Mouse (Mus musculus): ENCODE measurements around the gene Gm3952. TPM values are rescaled to one million over a fixed set of nuclear protein-coding genes. Genes with fewer than 3 reads are reported as not detected.

The Gm3952 gene
- not detected in 2 replicates for polyA plus RNA-seq (2015; fragmentation: Nextera tagmentation; extraction: Ambion mirVana)

DNA sequence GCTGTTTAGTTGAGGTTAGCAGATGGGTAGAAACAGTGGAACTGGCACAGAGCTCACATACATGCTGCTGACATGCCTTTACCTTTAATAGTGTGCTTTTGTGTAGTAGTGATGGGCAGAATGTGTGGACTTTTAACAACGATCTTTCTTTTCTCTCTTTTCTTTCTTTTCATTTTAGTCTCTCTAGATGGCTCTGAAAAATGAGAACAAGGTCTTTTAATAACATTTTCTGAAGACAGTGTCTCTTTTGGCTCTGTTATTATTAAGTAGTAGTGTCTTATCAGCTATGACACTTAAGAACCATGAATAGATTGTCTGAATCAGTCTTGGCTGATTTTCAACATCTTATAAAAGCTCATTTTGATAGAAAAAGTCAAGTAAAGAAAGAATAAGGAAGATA is at the start of gene Gm3952:
Gene Gm3952 (minus strand): TSS at position 101 of the 400 bp plus-strand sequence.
- no peaks in the 10 kb centered on the region for H3K27me3 ChIP-seq
- no peak within 1 kb of the TSS for H3K4me2 ChIP-seq (replicated peaks)
- WGBS, result 74% methylated on average over 1 of the region's 1 CpGs
- ATAC-seq (ENCODE audit: insufficient number of reproducible peaks, low FRiP score, low TSS enrichment, low read depth), result no peak
- no peaks in the 10 kb centered on the region for H3K36me3 ChIP-seq
- H3K9ac ChIP-seq, result no peak within 1 kb of the TSS
- no peak within 1 kb of the TSS for H3K4me3 ChIP-seq (replicated peaks)
- no peak within 1 kb of the TSS for H3K27ac ChIP-seq (replicated peaks)
- no peaks in the 10 kb centered on the region for H3K9me3 ChIP-seq (replicated peaks)
- H3K4me1 ChIP-seq, result no peaks in the 10 kb centered on the region

DNA sequence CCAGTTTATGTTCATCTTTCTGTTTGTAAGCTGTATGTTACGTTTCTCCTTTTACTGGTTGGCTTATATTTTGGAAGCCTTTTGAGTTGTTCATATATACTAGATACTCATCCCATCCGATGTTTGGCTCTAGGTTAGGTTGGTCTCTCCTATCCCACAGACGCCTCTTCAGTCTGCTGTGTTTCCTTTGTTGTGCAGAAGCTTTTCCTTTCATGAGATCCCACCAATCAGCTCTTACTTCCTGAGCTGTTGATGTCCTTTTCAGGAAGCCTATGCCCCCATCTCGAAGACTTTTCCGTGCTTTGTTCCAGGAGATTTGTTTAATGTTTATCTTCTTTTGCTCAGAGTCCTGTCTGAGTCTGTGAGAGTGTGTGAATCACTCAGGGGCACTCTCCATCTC is 45.3 kb upstream of the Gm3952 start:
- H3K4me1 ChIP-seq, result no peaks in the 10 kb centered on the region
- H3K9me3 ChIP-seq (replicated peaks), result no peaks in the 10 kb centered on the region
- H3K36me3 ChIP-seq, result no peaks in the 10 kb centered on the region
- H3K27me3 ChIP-seq, result no peaks in the 10 kb centered on the region
- H3K4me2 ChIP-seq (replicated peaks), result no peak overlapping the region
- H3K9ac ChIP-seq, result no peak overlapping the region
- ATAC-seq (ENCODE audit: insufficient number of reproducible peaks, low FRiP score, low TSS enrichment, low read depth), result no peak
- 51% methylated on average over 5 of the region's 5 CpGs for WGBS
- H3K27ac ChIP-seq (replicated peaks), result no peak overlapping the region
- no peak overlapping the region for H3K4me3 ChIP-seq (replicated peaks)

DNA sequence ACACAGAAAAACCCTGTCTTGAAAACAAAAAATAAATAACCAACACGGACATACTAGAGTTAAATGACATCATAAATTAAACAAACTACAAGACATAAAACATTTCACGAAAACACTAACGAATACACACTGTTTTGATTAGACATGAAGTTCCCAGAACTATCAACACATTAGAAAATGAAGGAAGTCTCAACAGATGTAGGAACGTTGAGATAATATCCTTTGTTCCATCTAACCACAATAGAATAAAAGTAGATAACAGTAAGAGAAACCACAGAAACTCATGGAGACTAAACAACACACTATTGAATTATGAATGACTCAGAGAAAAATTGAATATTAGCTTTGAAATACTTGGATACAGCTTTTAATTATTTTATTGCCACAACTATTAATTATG is 14.0 kb upstream of the Gm3952 start:
- H3K9me3 ChIP-seq (replicated peaks), result no peaks in the 10 kb centered on the region
- H3K9ac ChIP-seq, result no peak overlapping the region
- no peak overlapping the region for H3K4me3 ChIP-seq (replicated peaks)
- H3K4me2 ChIP-seq (replicated peaks), result no peak overlapping the region
- no peak for ATAC-seq (ENCODE audit: insufficient number of reproducible peaks, low FRiP score, low TSS enrichment, low read depth)
- no peaks in the 10 kb centered on the region for H3K36me3 ChIP-seq
- 70% methylated on average over 4 of the region's 4 CpGs for WGBS
- no peak overlapping the region for H3K27ac ChIP-seq (replicated peaks)
- no peaks in the 10 kb centered on the region for H3K4me1 ChIP-seq
- no peaks in the 10 kb centered on the region for H3K27me3 ChIP-seq

DNA sequence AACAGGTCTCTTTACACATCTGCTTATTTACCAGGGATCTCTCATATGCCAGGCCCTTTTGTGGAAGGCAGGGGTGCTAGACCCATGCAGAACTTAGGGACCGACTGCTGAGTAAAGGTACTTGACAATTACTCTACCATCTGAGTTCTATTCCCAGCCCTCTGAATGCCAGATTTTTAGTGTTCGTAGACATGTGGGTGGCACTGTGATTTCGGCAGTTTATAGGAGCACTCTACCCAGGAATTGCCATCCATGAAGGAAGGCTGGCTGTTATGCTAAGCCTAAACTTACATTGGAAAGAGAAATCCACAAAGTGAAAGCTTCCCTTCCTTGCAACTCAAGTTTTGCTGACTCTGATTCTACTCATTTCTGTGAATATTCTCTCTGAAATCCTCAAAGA is 62.8 kb downstream of the Gm3952 start:
- no peak overlapping the region for H3K4me2 ChIP-seq (replicated peaks)
- H3K36me3 ChIP-seq, result peaks cover 34% of the 10 kb centered on the region
- H3K27me3 ChIP-seq, result no peaks in the 10 kb centered on the region
- no peaks in the 10 kb centered on the region for H3K4me1 ChIP-seq
- 90% methylated on average over 3 of the region's 3 CpGs for WGBS
- H3K27ac ChIP-seq (replicated peaks), result no peak overlapping the region
- ATAC-seq (ENCODE audit: insufficient number of reproducible peaks, low FRiP score, low TSS enrichment, low read depth), result no peak
- no peak overlapping the region for H3K4me3 ChIP-seq (replicated peaks)
- no peak overlapping the region for H3K9ac ChIP-seq
- no peaks in the 10 kb centered on the region for H3K9me3 ChIP-seq (replicated peaks)

DNA sequence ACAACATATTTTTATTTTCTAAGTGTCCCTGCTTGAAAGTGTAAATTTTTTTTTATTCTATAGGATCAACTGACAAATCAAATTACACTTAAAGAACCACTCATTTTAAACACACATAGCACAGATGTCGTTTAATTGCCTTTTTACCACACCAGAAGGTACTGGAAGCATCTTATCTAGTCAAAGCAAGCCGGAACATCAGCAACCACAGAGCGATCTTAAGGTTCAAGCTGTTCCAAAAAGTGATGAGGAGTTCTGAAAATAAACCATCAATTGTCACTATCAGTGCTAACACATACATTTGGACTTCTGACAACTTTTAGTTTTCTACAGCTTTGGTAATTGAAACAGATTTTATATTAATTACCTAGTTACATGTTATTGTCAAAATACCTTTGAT is 64.4 kb downstream of the Gm3952 start:
- Histone ChIP-seq H3K9ac (no peak overlapping the region), H3K4me3 (replicated peaks) (no peak overlapping the region), H3K27me3 (no peaks in the 10 kb centered on the region), H3K36me3 (peaks cover 44% of the 10 kb centered on the region), H3K4me2 (replicated peaks) (no peak overlapping the region), H3K4me1 (no peaks in the 10 kb centered on the region), H3K27ac (replicated peaks) (no peak overlapping the region), H3K9me3 (replicated peaks) (no peaks in the 10 kb centered on the region)
- no peak for ATAC-seq (ENCODE audit: insufficient number of reproducible peaks, low FRiP score, low TSS enrichment, low read depth)
- 95% methylated on average over 3 of the region's 3 CpGs for WGBS

DNA sequence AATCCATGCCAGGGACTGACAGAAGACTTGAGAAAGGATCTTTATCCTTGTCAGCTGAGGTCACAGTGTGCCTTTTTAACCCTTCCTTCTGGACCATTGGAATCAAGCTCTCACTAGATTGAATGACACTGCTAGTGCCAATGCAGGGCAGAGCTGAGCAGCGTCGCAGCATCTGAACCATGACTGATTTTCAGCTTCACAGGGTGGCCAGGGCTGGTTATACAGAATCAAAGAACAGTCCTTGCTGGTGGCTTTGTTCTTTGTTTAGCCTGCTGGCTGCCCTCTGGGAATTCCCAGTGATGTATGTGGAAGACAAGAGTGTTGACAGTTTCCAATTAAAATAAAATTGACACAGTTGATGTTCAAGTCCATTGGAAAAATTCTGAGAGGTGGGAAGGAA is 66.2 kb downstream of the Gm3952 start:
- 43% methylated on average over 2 of the region's 2 CpGs for WGBS
- no peak for ATAC-seq (ENCODE audit: insufficient number of reproducible peaks, low FRiP score, low TSS enrichment, low read depth)
- no peaks in the 10 kb centered on the region for H3K27me3 ChIP-seq
- no peak overlapping the region for H3K27ac ChIP-seq (replicated peaks)
- no peak overlapping the region for H3K9ac ChIP-seq
- peaks cover 41% of the 10 kb centered on the region for H3K36me3 ChIP-seq
- no peaks in the 10 kb centered on the region for H3K9me3 ChIP-seq (replicated peaks)
- no peak overlapping the region for H3K4me3 ChIP-seq (replicated peaks)
- H3K4me1 ChIP-seq, result no peaks in the 10 kb centered on the region
- no peak overlapping the region for H3K4me2 ChIP-seq (replicated peaks)

DNA sequence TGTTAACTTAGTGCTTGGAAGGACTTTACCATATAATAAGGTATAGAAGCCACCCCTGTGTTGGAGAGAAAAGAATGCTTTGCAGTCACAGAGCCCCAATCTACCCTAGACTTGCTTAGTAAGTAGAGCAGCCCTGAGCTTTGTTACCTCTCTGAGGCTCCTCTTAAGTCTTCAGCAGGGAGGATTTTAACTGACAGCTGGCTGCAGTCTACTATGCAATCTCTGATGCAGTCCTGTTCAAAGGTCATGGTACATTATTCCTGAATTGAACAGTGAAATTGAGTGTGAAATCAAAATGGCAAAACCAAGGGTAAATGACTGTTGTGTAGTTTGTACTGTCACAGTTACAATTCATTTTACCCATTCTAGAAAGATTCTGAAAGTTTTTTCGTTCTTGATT is 71.3 kb downstream of the Gm3952 start:
- WGBS, result 80% methylated on average over 1 of the region's 1 CpGs
- no peaks in the 10 kb centered on the region for H3K27me3 ChIP-seq
- no peak for ATAC-seq (ENCODE audit: insufficient number of reproducible peaks, low FRiP score, low TSS enrichment, low read depth)
- H3K4me2 ChIP-seq (replicated peaks), result no peak overlapping the region
- no peaks in the 10 kb centered on the region for H3K4me1 ChIP-seq
- no peak overlapping the region for H3K27ac ChIP-seq (replicated peaks)
- no peak overlapping the region for H3K9ac ChIP-seq
- H3K4me3 ChIP-seq (replicated peaks), result no peak overlapping the region
- no peaks in the 10 kb centered on the region for H3K9me3 ChIP-seq (replicated peaks)
- H3K36me3 ChIP-seq, result peaks cover 52% of the 10 kb centered on the region

DNA sequence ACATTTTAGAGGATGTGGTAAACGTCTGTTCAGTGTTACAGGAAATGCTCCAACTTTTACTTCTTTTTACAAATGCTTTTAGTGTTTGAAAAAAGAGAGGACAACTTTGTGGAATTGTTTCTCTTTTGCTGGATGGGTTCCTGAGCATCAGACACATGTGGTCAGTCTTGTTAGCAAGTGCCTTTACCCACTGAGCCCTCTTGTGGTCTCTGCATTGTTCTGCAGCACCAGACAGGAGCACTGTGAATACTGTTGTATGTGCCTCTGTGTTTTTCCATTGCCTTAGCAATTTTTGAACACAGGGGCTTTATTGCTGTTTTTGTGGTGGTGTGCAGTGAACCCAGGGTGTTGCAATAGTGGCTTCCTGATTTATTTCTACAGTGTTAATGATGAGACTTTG is 73.7 kb downstream of the Gm3952 start:
- H3K4me1 ChIP-seq, result no peaks in the 10 kb centered on the region
- H3K9ac ChIP-seq, result no peak overlapping the region
- WGBS, result 68% methylated on average over 1 of the region's 1 CpGs
- no peak for ATAC-seq (ENCODE audit: insufficient number of reproducible peaks, low FRiP score, low TSS enrichment, low read depth)
- H3K36me3 ChIP-seq, result peaks cover 54% of the 10 kb centered on the region
- H3K4me3 ChIP-seq (replicated peaks), result no peak overlapping the region
- H3K4me2 ChIP-seq (replicated peaks), result no peak overlapping the region
- no peaks in the 10 kb centered on the region for H3K9me3 ChIP-seq (replicated peaks)
- H3K27me3 ChIP-seq, result no peaks in the 10 kb centered on the region
- H3K27ac ChIP-seq (replicated peaks), result no peak overlapping the region

DNA sequence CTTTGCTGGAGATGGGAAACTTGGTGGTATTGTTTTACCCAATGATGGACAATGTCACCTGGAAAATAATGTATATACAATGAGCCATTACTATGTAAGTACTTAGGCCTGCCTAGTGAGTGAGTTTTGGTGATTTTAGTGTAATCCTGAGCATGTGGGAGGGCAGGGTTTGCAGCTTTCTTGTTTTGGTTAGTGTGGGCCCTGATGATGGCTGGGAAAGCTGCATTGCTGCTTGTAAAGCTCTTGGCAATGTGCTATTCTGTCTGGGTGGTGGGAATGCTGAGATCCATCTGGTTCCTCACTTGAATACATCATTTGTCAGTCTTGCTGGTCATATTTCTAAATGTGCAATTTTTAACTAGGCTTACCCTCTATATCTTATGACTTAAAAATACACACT is 82.3 kb downstream of the Gm3952 start:
- Histone ChIP-seq H3K9me3 (replicated peaks) (no peaks in the 10 kb centered on the region), H3K4me3 (replicated peaks) (no peak overlapping the region), H3K27me3 (no peaks in the 10 kb centered on the region), H3K36me3 (peaks cover 69% of the 10 kb centered on the region), H3K4me1 (no peaks in the 10 kb centered on the region), H3K9ac (no peak overlapping the region), H3K4me2 (replicated peaks) (no peak overlapping the region), H3K27ac (replicated peaks) (no peak overlapping the region)
- no peak for ATAC-seq (ENCODE audit: insufficient number of reproducible peaks, low FRiP score, low TSS enrichment, low read depth)

DNA sequence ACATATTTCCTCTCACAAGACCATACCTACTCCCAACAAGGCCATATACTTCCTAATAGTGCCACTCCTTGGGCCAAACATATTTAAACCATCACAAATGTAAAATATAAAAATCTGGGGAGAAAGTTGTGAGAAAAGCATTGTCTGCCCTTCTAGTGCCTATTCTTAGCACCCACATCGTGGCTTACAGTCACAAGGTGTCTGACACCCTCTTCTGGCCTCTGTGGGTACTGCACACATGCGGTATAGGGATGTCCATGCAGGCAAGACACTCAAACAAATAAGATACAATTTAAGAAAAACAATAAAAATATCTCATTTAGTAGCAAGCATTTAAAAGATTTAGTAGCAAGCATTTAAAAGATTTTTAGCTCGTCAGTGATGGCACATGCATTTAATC is 89.2 kb downstream of the Gm3952 start:
- Histone ChIP-seq H3K4me2 (replicated peaks) (no peak overlapping the region), H3K9me3 (replicated peaks) (no peaks in the 10 kb centered on the region), H3K27me3 (no peaks in the 10 kb centered on the region), H3K27ac (replicated peaks) (no peak overlapping the region), H3K9ac (no peak overlapping the region), H3K36me3 (peaks cover 56% of the 10 kb centered on the region), H3K4me3 (replicated peaks) (no peak overlapping the region), H3K4me1 (no peaks in the 10 kb centered on the region)
- ATAC-seq (ENCODE audit: insufficient number of reproducible peaks, low FRiP score, low TSS enrichment, low read depth), result no peak
- WGBS, result 42% methylated on average over 3 of the region's 3 CpGs

DNA sequence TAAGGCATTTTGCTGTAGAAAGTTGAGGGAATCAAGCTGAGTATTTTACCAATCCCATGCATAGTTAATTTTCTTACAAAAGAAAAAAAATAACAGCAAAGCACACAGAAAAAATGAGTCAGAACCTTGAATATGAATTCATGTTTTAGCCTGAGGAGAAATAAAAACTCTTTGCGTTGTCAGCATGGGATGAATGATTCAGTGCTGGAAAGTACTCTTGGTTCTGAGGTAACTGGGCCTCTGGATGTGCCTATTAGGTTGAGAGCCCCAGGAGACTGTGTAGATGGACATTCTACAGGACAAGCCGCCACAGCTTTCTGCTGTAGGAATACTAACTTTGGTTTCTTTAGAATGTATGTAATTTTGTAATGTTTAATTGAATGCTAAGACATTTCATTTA is 93.7 kb downstream of the Gm3952 start:
- H3K9ac ChIP-seq, result no peak overlapping the region
- no peak for ATAC-seq (ENCODE audit: insufficient number of reproducible peaks, low FRiP score, low TSS enrichment, low read depth)

DNA sequence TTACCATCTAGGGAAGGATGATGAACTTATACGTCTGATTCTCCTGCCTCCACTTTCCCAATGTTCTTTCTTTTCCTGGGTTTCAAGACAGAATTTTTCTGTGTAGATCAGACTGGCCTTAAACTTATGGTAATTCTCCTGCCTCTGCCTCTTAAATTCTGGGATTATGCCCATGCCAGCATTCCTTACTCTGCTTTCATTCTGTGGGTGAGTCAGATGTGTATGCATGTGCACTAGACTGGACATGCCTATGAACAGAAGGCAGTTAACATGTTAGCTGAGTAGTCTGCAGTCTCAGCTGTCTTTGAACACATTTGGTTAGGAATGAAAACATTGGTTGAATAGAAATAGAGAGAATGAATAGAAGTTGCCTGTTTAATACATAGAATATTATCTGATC is 94.1 kb downstream of the Gm3952 start:
- peaks cover 18% of the 10 kb centered on the region for H3K36me3 ChIP-seq
- 0 out of 2 replicates have a peak, but pooled peaks cover 3% of the 10 kb centered on the region for H3K4me1 ChIP-seq
- H3K27ac ChIP-seq (replicated peaks), result no peak overlapping the region
- H3K27me3 ChIP-seq, result no peaks in the 10 kb centered on the region
- no peak overlapping the region for H3K4me3 ChIP-seq (replicated peaks)
- H3K9me3 ChIP-seq (replicated peaks), result no peaks in the 10 kb centered on the region
- H3K4me2 ChIP-seq (replicated peaks), result no peak overlapping the region
- no peak for ATAC-seq (ENCODE audit: insufficient number of reproducible peaks, low FRiP score, low TSS enrichment, low read depth)
- no peak overlapping the region for H3K9ac ChIP-seq
- 79% methylated on average over 1 of the region's 1 CpGs for WGBS

More for the DNA sequence above, 93.7 kb downstream of the Gm3952 start:
- 78% methylated on average over 2 of the region's 2 CpGs for WGBS
- Histone ChIP-seq H3K4me1 (0 out of 2 replicates have a peak, but pooled peaks cover 3% of the 10 kb centered on the region), H3K4me2 (replicated peaks) (no peak overlapping the region), H3K27ac (replicated peaks) (no peak overlapping the region), H3K36me3 (peaks cover 22% of the 10 kb centered on the region), H3K9me3 (replicated peaks) (no peaks in the 10 kb centered on the region), H3K27me3 (no peaks in the 10 kb centered on the region), H3K4me3 (replicated peaks) (no peak overlapping the region)

Data from embryonic facial prominence, embryonic 15.5 days (tissue).